Mouse (Mus musculus) left cerebral cortex, adult 11 months (tissue): Measurements from ENCODE around the gene Defb19.

ENCODE experiments used
- DNase-seq: peaks from one replicate; pipeline ENCODE4 v3.0.0; 2022; ENCODE audit warnings: low spot score

Defb19 gene

GRCm38 (mm10) chr2:152586926-152587560, 6.9 kb upstream of the Defb19 start:
- no peak for DNase-seq

GRCm38 (mm10) chr2:152580612-152581011, 500 bp upstream of the Defb19 start:
- DNase-seq: no peak

DNA sequence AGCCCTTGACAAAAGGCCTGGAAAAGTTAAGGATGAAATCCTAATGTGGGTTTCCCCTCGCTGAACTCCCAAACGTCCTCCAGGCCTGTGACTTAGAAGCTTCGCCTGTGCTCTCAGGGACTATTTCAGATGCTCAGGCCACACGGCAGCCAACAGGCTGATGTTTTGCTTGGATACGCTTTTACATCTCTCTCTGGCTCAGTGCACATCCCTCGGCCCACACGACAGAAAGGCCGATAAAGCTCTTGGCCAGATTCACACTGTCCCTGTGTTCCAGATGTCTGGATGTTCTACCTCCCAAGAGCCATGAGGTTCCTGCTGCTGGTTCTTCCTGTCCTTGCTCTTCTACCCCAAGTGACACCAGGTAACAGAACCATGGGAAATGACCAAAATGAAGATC, 6.6 kb downstream of the Defb19 start:
- no peak for DNase-seq

- DNase-seq: no peak
Observed at GRCm38 (mm10) chr2:152572114-152572794, 7.9 kb downstream of the Defb19 start, which contains the start of gene Defb21. TSS of gene Defb21 (plus strand) at chr2:152572744.

GRCm38 (mm10) chr2:152570313-152570712, 9.8 kb downstream of the Defb19 start:
- DNase-seq: no peak

- DNase-seq: no peak
Observed at GRCm38 (mm10) chr2:152569881-152570280, 10.2 kb downstream of the Defb19 start.

- DNase-seq: no peak
Observed at GRCm38 (mm10) chr2:152569038-152569437, 11.1 kb downstream of the Defb19 start, which contains the start of gene Gm17416. TSS of gene Gm17416 (plus strand) at chr2:152569338.

DNA sequence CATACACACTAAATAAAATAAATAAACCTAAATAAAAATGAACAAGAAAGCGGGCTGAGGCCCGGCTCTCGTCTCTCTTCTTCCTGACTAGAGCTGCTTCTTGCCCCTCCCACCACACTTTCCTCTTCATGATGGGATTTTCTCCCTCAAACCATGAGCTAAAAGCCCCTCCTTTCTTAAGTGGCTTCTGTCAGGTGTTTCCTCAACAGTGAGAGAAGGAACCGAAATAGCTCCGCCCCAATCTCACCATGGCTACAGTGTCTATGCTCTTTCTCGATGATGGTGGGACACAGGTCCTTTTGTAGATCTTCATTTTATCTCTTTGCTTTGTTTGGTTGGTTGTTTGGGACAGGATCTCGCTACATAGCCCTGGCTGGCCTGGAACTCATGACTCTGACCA, 23.5 kb downstream of the Defb19 start:
- no peak for DNase-seq

GRCm38 (mm10) chr2:152553774-152554423, 26.2 kb downstream of the Defb19 start:
- DNase-seq: peak; percentile 41

DNA sequence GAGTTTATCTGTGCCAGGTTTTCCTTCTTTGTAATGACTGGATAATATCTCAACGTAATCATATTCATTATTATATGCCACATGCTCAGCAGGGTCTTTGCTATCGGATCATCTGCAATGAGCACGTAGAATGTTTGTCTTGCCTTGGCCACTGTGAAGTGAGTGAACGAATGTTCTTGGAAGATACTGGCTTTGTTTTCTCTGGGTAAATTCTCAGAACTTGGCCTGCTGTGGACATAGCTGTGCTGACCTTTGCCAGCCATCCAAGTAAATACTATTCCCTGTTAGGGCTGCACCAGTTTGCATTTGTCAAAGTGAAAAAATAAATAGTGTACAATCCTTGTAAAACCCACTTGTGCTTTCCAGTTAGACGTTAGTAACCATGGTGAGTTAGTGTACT, 32.0 kb downstream of the Defb19 start:
- no peak for DNase-seq

DNA sequence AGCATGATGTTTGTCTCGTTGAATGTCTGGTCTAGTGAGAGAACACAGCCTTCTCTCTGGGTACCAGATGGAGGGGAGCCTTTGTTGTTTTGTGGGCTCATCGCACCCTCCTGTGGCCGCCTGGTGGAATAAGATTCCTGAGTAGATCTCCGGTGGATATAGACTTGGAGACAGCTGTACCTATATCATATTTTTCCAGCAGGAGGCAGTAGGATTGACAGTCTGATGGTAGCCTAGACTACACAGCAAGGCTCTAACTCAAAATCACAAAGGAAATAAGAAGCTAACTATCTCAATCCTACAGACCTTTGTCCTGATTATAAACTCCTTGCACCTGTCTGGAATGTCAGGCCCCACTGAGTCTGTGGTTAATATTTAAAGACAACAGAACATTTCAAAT, 35.4 kb downstream of the Defb19 start:
- peak; percentile 38 for DNase-seq

DNA sequence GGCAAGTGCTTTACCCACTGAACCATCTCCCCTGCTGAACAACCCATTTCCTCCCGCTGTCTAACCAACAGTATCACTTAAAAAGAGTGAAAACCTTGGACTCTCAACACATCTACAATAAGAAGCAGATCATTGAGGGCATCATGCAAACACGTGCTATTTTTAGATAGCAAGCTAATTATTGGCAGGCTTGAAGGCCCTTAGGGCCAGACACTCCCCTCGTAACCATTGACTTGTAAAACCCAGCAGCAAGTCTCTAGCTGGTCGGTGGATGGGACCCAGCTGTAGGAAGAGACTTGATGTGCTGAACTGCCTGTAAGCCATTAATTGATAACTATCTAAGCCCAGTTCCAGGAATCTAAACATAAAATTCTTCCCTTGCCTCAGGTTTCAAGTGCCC, 36.6 kb downstream of the Defb19 start:
- DNase-seq: no peak

DNA sequence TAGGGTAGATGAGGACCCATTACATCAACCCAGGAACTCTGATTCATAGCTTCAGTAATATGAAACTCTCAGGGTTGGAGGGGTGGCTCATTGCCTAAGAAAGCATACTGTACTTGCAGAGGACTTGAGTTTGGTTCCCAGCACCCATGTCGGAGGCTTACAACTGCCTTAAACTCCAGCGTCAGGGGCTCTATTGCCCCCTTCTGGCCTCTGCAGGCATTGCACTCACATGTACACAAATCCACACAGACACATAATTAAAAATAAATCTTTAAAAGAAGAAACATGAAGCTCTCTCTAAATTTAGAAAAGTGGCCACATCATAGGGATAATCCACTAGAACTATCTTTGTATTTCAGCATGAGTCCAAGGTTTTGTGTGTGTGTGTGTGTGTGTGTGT, 37.2 kb downstream of the Defb19 start:
- no peak for DNase-seq

DNA sequence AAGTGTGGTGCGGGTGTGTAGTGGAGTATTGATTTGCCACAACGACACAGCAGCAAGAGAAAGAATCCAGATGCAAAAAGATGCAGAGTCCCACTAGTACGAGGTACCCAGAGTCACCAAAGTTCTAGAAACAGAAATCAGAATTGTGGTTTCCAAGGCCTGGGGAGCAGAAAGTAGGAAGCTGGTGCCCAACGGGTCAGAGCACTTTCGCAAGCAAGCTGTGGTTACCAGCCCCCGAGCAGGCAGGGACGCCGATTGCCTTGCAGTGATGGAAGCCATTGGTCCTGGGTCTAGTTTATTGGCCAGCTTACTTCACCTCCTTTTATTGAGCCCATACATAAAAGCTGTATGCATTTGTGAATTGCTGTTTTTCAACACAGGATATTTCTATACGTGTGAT, 38.1 kb downstream of the Defb19 start:
- no peak for DNase-seq

DNA sequence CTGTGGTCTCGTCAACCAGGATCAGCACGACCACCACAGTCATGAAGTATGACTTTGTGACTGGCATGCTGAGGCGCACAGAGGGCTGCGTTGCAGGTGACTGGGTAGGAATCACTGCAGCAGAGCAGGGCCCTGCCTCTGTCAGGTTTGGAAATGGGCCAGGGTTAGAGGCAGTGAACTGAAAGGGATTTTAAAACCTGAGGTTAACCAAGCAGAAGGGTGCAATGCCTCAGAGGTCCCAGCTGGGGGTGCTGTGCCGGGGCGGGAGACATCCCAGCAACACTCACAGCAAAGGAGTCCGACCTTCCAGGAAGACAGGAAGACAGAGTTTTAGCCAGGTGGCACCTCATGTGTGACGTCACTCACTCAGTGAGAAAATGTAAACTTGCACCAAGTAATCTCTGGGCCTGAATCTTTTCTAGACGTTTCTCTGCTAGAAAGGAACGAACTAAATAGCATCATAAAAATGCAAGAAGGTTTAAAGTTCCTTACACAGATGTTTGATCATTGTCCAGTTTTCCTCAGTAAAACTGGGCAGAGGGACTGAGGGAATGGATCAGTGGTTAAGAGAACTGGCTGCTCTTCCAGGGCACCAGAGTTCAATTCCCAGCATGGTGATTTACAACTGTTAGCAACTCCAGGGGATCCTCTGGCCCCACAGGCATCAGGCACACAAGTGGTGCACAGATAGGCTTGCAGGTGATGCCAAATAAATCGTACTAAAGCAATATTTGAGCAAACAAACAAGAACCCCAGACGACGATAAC, 40.0 kb downstream of the Defb19 start, which contains the start of gene Defb29:
Gene Defb29, minus strand, starts transcription at position 155 of the 767 bp plus-strand sequence.
- no peak for DNase-seq
